Mouse (Mus musculus) frontal cortex, postnatal 36 days (tissue): ENCODE data around the gene Acsbg2.

Source experiments
- DNase-seq, 2 experiments: peaks; one replicate each; pipeline ENCODE4 v3.0.0; 2022; ENCODE audit warnings: low spot score in 2 of 2

Gene Acsbg2

GRCm38 (mm10) chr17:56822380-56822779, 51.9 kb downstream of the Acsbg2 start:
- no peak for DNase-seq

GRCm38 (mm10) chr17:56819694-56820111, 54.5 kb downstream of the Acsbg2 start:
- DNase-seq, result peak in 1 of 2 experiments; percentile 29

DNA sequence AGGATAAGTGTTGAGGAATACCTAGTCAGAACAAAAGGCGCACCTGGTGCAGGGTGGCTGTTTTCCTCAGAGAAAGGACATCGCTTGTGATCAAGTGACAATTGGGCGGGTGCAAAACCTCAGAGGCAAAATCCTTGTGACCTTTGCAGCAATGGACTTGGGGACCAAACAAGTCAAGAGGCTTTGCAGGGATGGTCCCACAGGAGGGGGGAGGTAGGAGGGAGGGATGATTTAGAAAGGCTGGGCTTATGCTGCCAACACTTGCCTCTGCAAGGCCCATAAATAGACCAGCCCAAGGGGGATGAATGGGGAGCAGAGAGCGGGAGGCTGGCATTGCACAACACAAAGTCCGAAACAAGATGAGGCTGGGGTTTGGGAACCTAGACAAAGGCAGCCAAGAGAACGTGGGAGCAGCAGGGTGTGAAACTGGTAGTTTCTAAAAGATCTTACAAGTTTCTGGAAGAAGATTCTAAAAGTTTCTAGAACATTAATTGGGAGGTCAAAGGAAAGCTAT, 55.2 kb downstream of the Acsbg2 start:
- DNase-seq, result no peak

DNA sequence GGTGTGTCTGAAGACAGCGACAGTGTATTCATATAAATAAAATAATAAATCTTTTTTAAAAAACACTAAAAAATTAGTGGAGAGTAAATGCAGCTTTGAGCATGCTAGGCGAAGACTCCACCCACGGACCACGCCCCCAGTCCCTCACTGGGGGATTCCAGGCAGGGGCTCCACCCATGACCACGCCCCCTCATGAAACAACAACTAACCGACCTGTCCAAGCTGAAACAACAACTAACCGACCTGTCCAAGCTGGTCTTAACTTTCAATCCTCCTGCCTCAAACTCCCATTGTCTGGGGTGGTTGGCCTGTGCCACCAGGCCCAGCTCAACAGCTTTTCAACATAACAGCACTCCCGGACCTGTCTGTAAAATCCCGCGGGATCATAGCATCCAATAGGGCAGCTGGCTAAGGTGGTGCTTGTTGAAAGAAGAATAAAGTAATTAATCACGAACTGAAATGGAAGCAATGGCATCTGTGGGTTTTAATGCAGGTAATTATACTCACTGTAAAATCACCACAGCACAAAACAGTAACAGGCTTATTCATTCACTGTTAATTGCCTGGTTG, 56.1 kb downstream of the Acsbg2 start:
- no peak for DNase-seq

DNA sequence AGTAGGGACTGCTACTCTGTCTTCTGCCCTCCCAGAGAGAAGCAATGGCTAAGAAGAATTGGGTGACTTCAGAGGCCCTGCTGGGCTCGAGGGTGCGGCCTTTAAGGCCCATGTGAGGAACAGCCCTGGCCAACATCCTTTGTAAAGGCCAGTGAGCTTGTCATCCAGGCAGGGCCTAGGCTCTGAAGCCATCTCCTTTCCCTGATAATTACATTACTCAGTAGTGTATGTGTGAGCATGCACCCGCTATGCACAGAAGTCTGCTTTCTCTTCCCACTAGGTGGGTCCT, 59.2 kb downstream of the Acsbg2 start:
- DNase-seq, result no peak

GRCm38 (mm10) chr17:56814316-56815056, 59.8 kb downstream of the Acsbg2 start:
- DNase-seq, result peak; percentile 73 to 85

DNA sequence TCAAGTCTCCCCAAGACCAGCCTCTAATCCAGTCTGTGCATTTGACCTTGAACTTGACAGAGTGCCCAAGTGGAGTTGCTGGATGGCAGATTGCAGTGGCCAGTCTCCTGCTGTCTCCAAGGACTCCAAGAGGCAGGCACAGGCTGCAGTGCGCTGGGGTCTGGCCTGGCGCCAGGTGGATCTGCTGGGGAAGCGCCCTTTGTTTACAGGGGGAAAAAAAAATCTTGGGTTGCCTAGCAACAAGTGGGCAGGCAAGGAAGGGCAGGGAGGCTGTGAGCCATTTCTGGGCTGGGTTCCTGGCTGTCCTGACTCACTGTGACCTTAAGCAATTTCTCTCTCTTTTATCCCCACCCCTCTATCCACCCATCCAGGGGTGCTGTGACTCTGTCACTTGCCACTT, 64.0 kb downstream of the Acsbg2 start:
- peak; percentile 59 to 66 for DNase-seq

DNA sequence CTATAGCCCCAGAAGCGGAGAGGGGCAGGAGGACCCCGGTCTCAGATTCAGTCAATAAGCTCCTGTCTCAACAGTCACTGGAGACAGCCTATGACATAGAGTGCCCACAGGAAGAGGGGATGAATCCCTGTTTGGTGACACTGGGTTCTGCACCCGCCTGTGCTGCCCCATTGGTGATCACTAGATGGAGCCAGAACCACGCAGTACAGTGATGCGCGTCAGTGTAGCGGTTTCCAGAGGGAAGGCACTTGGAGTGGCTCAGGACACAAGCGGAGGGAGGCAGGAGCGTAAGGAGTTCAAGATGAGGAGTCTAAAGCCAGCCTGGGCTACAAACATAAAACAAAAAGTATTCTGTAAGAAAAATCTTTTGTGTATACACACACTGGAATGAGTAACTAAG, 65.7 kb downstream of the Acsbg2 start:
- peak; percentile 84 to 87 for DNase-seq

GRCm38 (mm10) chr17:56805784-56806183, 68.5 kb downstream of the Acsbg2 start:
- no peak for DNase-seq

DNA sequence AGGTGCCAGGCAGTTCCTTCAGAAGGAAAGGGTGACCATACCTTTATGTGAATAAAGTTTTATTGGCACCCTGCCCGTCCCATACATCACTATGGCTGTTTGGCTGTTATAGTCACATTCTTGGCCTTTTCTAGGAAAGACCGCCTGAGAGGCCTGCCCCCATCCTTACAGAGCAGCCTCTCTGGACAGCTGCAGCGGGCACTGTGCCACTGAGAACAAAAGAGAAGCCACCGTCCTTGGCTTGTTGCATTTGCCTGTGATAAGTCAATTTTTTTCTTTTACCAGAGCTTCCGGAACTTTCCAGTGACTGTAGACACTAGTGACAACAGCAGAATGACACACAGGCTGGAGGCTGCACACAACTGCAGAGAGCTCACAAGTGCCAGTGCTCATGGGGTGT, 69.3 kb downstream of the Acsbg2 start:
- DNase-seq, result no peak

DNA sequence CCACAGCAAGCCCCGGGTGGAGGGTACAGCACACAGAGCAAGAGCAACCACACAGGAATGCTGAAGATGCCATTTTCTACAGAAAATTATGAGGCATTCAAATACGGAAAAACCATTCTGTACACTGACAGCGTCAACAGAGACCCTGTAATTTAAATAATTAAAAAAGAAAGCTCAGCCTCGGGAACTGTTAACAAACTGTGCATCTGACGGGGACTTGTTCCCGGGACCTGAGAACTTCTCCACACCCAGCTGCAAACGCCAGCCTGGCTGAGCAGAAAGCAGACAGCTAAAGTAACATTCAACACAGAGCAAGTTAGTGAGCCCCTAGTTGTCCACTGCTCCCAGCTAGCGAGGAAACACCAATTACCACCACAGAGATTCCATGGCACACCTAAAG, 72.2 kb downstream of the Acsbg2 start:
- no peak for DNase-seq

DNA sequence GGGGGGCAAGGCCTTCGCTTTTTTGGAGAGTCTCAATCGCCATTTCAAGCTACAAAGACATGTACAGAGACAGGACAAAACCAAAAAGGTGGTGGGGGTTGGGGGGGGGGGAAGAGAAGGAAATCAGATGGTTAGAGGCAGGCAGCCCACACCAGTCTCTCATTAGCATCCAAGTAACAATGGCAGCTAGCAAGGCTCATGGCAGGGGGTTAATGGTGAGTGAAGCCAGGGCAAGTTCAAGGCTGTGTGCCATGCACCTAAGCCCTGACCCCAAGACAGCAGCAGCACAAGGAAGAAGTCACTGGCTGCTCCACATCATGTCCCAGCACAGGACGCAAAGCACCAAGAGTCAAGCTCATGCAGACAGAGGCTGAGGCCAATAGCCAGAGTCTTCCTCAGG, 75.0 kb downstream of the Acsbg2 start:
- DNase-seq, result no peak

- DNase-seq, result no peak
Observed at GRCm38 (mm10) chr17:56793614-56794319, 80.5 kb downstream of the Acsbg2 start.
